Mouse (Mus musculus) ovary, postnatal 36 days (tissue): ENCODE data around the gene D130043K22Rik.

ENCODE experiments used
- DNase-seq: peaks from one replicate; pipeline ENCODE4 v3.0.0; 2022; ENCODE audit warnings: low spot score, mixed read lengths

Gene D130043K22Rik

DNA sequence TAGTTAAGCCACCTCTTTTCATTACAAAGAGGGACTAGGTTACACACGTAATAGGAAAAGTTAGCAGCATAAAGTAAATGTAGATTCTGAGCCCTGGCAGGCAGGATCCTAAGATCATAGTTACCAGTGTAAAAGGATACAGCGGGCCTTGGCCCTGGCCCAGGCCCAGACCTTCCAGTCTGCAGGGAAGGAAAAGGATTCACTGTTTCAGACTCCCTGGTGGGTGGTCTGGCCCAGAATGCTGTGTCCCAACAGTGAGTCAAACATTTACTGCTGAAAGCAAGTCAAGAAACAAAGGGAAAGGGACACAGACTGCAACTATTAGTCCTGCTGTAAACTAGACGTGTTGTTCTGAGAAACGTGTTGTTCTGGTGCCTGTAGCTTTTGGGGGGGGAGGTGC, 100.6 kb downstream of the D130043K22Rik start:
- no peak for DNase-seq

DNA sequence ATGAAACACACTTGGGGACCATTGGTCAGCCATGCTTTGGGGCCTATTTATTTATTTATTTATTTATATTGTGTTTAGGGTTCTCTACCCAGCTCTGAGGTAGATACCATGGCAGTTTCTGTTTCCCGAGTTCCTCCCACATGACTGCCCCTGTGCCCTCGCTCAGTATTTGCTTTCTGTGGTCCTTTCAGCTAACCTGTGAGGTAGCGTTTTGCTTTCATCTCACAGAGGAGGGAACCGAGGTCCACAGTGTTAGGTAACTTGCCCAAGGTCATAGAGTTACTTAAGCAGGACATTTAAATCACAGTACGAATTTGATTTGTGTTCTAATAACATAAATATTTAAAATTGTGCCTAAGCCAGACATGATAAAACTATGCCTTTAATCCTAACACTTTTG, 102.2 kb downstream of the D130043K22Rik start:
- no peak for DNase-seq

- no peak for DNase-seq
Measured at GRCm38 (mm10) chr13:24948870-24949269, 103.9 kb downstream of the D130043K22Rik start.
